Mouse (Mus musculus): ENCODE data around the gene Sema7a.

- TF ChIP-seq CTCF (IDR thresholded peaks at IDR 0.05; ENCODE audit: low read depth, low read length): no peak
- no peak for TF ChIP-seq POLR2A (IDR thresholded peaks at IDR 0.05; ENCODE audit: extremely low read depth, insufficient read depth, low read length)
Measured at GRCm38 (mm10) chr9:57950519-57950918, 10.6 kb downstream of the Sema7a start.

Measured in liver, adult 2 months (tissue).